Mouse (Mus musculus) lung, postnatal 0 days (tissue): ENCODE results near the gene Dennd2a.

Source experiments
- CTCF ChIP-seq: IDR thresholded peaks from 2 replicates; pipeline ENCODE4 v1.5.1; 2016; ENCODE audit warnings: antibody characterized with exemption, mild to moderate bottlenecking
- EP300 ChIP-seq: IDR thresholded peaks from 2 replicates; pipeline ENCODE4 v1.6.1; 2016; ENCODE audit warnings: antibody characterized with exemption, mild to moderate bottlenecking, control low read depth

GRCm38 (mm10) chr6:39427276-39428003 is 130.2 kb downstream of the Dennd2a start:
- no peak for TF ChIP-seq CTCF
- TF ChIP-seq EP300 = no peak
